Mouse (Mus musculus): ENCODE data around the gene 1700016D06Rik.

1700016D06Rik gene

DNA sequence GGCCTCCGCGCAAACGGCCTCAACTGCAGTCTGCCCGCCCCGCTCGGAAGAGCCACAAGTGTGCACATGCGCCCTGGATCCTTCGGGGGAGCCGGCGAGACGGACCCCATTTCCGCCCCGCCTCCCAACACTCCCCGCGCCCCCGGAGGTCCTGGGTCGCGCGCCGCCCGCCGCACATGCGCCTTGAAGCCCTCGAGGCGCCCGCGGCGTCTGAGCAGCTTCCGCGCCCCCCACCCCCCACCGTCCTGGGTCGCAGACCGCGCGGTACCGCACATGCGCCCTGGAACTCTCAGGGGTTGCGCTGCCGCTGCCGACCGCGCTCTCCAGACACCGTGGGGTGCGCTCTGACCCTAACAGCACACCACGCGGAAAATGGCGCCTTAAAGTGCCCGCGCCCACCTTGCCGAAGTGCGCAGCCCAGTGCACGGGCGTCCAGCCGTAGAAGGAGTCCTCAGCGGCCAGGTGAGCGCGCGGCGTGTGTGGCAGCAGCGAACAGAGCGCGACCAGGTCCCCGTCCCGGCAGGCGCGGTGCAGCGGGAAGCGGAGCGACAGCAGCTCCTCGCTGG is 65.8 kb downstream of the 1700016D06Rik start:
- peak; percentile 89 for DNase-seq (ENCODE audit: low spot score)

DNA sequence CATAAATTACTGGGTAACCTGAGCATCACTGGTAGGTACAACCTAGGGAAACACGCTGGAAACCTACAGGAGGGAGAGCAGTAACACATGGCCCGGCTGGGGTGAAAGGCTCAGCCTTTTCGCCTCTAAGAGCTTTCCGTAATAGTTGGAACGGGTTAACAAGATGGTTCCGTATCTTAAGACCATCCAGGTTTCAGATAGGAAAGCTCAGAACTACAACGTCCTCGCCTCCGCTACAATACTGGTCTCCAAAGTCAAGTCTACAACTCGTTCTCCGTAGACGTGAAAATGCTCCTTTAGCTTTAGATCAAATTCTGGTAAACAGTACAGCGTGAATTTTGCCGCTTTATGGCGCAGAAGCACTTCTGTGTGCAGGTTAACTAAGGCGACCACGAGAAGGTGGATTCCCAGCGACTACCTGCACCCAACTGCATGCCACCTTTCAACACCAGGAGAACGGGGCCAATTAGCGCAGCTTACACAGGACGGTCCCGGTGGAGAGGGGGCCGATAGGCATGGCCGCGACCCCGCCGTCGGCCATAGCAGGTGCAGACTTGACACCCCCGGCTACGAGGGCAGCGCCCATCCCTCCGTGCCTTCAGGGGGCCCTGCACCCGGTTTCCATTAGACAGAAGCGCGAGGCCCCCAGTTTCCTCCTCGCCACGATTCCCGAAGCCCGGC is 66.4 kb downstream of the 1700016D06Rik start:
- DNase-seq (ENCODE audit: low spot score) = no peak

DNA sequence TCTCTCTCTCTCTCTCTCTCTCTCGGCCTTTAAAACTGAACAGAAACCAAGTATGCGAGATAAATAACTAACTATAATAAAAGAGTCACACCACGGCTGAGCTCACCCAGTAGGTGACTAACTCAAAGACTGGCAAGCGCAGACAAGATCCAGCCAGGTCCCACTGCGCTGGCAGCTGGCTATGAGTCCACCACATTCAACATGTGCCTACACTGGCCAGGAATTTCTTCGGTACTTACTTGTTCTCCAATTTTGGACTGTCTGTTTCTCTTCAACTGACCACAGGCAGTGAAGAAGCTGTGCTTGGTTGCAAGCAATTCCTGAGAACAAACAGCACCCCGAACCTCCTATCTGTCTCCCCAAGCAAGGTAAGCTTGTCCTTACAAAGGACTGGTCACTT is 67.4 kb downstream of the 1700016D06Rik start:
- DNase-seq (ENCODE audit: low spot score) = no peak

DNA sequence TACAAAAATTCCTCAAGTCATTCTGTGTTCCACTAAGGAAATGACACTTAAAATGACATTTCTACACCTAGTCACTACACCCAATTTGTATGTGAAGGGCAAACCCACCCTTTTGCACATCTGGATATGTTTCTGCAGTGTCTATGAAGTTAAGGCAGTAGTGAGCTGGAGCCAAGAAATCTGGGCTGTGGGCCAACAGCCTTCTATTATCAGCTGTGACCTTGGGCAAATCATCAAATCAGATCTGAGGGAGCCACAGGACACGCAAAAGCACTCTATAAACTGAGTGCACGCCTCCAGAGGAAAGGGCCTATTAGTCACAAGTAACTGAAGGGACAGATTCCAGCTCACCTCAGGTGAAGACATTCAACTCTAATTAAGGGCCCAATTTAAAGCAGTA is 68.5 kb downstream of the 1700016D06Rik start:
- peak; percentile 76 for DNase-seq (ENCODE audit: low spot score)

DNA sequence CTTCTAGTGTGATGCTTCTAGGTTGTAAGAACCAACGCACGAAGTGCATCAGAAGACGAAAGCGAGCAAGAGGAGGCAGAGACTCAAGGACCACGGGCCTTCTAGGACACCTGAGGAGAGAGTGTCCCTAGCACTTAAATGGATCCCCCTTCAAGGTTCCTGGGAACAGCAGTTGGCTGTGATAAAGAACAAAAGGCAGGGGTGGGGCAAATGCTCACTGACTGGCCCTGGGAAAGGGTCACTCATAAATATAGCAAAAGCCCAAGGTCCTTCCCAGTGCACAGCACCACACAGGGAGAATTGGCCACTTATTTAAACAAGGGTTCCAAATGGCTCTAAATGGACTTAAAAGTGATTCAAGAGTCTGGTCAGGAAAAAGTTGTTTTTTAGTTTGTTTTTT is 71.7 kb downstream of the 1700016D06Rik start:
- DNase-seq (ENCODE audit: low spot score) = no peak

DNA sequence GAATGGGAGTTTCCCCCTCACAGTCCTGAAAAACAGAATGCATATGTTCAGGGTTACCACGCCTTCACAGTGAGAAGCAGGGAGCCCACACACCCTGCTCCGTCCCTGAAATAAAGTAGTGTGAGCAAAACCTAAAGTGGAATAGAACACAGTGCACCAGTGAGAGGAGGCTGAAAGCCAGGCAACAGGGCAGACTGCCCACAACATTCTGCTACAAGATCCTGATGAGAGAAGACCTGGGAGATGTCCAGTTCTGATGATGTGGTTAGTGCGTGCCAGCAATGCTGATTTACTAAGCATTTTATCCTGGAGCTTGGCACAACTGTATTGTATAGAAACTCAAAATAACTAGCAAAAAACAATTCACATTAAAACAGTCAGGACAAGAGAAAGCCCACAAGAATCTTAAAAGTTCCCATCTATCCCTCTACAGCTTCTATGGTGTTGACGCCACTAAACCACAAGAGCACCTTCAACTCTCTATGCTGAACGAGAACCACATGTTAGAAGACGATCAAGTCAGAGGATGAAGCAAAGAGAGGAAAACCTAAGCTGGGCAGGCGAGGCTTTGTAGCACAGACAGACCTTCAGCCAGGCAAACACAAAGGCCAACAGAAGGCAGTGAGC is 72.2 kb downstream of the 1700016D06Rik start:
- DNase-seq (ENCODE audit: low spot score) = no peak

DNA sequence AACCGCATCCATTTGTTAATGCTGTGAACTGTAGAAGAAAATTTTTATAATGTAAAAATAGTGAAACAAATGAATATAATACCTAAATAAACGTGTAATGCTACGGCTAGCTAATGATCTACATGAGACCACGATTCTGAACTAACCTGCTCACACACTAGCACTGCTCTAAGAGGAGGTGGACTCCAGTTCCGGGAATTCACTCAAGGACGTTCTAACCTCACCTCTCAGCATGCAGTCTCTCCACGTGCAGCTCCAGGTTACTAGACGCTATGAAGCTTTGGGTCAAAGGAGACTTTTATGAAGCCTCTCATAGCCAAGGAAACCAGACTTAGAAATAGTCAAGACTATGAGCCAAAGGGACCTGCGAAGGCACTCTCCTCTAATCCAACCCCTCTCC is 73.1 kb downstream of the 1700016D06Rik start:
- DNase-seq (ENCODE audit: low spot score) = no peak

DNA sequence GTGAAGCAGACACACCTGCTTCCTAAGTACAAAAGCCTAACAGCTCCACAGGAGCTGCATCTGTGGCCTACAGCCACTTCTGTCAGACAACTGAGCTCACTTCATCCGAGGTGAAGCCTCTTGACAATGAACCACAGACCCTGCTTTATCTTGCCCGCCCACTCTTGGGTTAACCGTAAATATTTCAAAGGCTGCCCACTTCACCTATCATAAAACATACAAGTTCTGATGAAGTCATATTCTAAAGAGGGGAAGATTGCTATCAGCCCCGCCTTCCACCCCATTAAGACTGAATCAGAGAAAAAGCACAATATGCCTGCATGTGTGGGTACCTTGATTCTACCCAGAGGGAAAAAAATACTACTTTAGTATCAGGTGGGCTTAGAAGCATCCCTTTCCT is 75.8 kb downstream of the 1700016D06Rik start:
- no peak for DNase-seq (ENCODE audit: low spot score)

DNA sequence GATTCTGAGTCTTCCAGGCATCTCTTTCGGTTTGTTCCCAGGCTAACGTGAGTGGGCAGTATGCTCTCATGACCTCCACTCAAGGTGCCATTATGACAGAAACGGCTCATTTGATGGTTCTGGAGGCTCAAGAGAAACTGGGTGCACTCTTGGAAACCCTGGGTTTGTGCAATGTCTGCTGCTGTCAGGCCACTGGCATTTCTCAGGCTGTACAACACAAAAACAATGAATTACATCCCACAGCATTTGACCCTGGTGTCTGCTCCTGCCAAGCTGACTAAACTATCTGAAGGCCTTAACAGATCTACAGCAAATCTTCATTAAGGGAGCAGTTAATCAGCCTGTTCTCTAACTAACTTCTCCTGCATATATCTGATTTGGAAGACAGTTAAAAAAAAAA is 81.8 kb downstream of the 1700016D06Rik start:
- DNase-seq (ENCODE audit: low spot score) = no peak

DNA sequence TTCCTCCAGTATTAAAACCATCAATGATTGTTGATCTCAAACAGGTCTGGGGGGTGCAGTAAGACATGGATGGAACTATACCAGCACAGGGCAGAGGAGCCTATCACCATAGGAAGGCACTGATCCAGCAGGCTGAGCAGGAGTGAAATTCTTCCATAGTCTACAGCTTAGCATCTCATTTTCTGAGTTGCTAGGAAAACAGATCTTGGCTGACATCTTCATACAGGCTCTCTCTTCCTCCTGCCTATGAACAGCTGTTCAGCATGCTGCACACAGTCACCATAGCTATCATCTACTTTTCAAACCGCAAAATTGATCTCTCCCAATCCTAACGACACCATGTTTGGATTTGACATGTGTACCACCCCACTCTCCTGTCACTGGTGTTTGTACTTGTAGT is 82.8 kb downstream of the 1700016D06Rik start:
- DNase-seq (ENCODE audit: low spot score) = no peak

DNA sequence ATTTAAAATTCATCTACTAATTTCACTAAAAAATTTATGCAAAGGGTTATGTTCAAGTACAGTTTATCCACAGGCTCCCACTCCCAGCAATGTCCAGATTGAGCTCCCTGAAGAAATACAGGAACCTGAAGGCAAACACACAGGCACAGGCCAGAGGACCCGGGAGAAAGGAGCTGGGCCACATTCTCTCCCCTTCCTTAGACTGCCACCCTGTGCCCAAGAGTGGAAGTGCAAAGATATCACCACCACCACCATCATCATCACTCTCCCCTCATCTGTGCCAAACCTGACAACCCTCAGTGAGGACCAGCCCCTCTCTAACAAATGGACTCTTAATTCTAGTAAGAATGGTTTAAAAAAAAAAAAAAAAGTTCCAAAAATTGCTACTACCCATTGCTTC is 84.6 kb downstream of the 1700016D06Rik start:
- peak; percentile 29 for DNase-seq (ENCODE audit: low spot score)

DNA sequence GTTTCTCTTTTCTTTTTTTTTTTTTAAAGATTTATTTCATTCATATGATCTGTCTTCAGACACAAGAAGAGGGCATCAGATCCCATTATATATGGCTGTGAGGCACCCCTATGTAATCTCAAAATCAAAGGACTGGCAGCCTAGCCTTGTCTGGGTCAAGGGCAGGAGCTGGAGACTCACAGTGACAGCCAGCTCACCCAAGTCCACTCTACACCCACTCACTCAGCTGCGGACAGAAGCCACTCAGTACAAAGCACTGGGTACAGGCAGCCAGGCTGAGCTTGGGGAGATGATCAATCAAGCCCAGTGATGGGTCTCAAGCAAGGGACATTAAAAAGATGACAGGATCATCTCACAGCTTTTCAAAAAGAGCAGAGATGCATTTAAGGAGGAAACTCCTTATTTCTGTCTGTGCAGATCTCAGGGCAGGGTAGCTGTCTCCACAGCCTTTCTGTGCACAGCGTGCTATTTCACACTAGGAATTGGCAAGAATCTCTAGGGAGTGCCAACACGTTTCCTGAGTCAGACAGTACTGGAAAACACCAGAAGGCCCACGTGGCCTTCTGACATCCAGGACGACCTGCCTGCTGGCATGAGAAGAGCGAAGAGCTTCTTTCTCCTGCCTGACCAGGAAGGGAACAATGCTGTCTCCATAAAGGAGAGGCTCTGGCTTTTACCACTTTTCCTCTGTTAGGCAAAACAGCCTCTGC is 86.6 kb downstream of the 1700016D06Rik start:
- DNase-seq (ENCODE audit: low spot score) = no peak

DNA sequence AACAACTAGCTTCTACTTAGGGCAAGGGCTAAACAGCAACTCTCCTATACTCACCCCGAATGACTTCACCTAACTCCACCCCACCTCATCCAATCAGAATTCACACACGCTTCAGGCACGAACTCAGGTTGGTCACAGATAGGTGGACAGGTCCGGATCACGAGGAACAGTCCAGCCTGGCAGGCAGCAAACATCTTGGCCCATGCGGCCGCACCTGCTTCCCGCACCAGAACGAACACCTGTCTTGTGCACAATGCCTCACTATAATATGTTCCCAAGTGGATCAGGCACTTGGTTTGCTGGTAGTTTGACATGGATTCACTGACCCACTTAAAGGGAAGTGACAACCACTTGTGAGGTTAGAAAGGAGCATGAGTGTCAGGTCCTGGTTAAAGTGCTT is 92.0 kb downstream of the 1700016D06Rik start:
- no peak for DNase-seq (ENCODE audit: low spot score)
